Mouse (Mus musculus) limb, embryonic 10.5 days (tissue): ENCODE measurements at regions not wholly inside any gene's neighbourhood (a gene's known extent, or its start where the extent isn't known, plus 50 kb on each side); places are given as distances from the start of the nearest gene placed in this dataset.

ENCODE experiments used
- DNase-seq: peaks from one replicate; pipeline ENCODE4 v3.0.0-alpha.2; 2017; ENCODE audit warnings: low spot score
- H3K27ac ChIP-seq: fragments of 300-500 bp; sonication (generic); 2 replicates; pipeline ENCODE4 v1.5.1; 2016; ENCODE audit warnings: mild to moderate bottlenecking
- H3K27me3 ChIP-seq: fragments of 300-500 bp; sonication (generic); 2 replicates; pipeline ENCODE4 v1.6.1; 2016; ENCODE audit warnings: low read depth, mild to moderate bottlenecking; ENCODE audit not compliant: poor library complexity, severe bottlenecking
- H3K36me3 ChIP-seq: fragments of 300-500 bp; sonication (generic); 2 replicates; pipeline ENCODE4 v1.6.1; 2016; ENCODE audit warnings: mild to moderate bottlenecking, moderate library complexity
- H3K4me1 ChIP-seq: fragments of 300-500 bp; sonication (generic); 2 replicates; pipeline ENCODE4 v1.6.1; 2016
- H3K4me3 ChIP-seq: fragments of 300-500 bp; sonication (generic); 2 replicates; pipeline ENCODE4 v1.5.1; 2016; ENCODE audit warnings: mild to moderate bottlenecking, moderate library complexity
- H3K9me3 ChIP-seq: fragments of 300-500 bp; sonication (generic); replicated peaks from 2 replicates; pipeline ENCODE4 v1.6.1; 2016; ENCODE audit warnings: mild to moderate bottlenecking
- WGBS: fragments of 180-500 bp; shearing (Covaris S2); methylation state at CpG from one replicate; pipeline ENCODE4 v1.1.7; 2016; 5-methylcytosine and 5-hydroxymethylcytosine counted together

DNA sequence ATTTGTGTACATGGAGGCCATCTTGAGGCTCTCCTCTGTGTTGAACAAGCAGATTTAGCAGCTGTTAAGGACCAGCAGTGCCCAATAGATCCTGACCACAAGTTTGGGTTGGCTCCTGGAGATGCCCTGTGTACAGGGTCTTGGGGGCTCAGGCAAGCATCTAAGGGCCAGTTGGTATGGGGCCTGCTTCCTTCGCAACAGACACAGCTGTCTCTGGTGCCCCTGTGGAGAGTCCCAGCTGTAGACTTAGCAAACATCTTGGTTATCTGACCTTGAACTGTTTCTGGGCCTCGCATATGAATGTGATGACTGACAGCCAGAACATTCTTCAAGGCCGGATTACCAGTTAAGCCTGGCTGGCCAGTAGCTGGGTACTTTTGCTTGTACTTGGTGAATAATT lies 135.4 kb upstream of the Runx1 start:
- 86% methylated on average over 3 of the region's 3 CpGs for WGBS
- peaks cover 6% of the 10 kb centered on the region for H3K4me1 ChIP-seq
- DNase-seq, result no peak

DNA sequence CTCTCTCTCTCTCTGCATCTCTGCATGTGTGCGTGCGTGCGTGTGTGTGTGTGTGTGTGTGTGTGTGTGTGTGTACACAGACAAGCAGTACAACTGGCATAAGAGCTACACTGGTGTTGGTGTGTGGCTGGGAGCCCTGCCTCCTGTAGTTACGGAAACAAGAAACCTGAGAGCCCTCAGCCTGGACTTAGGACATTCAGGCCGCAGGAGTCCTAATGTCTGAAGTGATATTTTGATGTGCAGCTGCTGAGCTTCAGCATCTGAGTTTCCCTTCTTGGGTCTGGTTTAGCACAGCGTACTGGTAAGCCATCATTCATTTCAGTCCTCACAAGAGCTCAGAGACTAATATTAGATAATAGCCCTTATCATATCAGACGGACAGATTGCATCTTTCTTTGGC lies 134.8 kb upstream of the Runx1 start:
- Histone ChIP-seq H3K27ac (no peak overlapping the region), H3K4me1 (peaks cover 8% of the 10 kb centered on the region), H3K9me3 (no peaks in the 10 kb centered on the region), H3K27me3 (peaks cover 11% of the 10 kb centered on the region), H3K36me3 (no peaks in the 10 kb centered on the region), H3K4me3 (no peak overlapping the region)
- no peak for DNase-seq
- WGBS, result 85% methylated on average over 7 of the region's 7 CpGs

More for the DNA sequence above, 135.4 kb upstream of the Runx1 start:
- no peak overlapping the region for H3K4me3 ChIP-seq
- H3K36me3 ChIP-seq, result no peaks in the 10 kb centered on the region
- no peaks in the 10 kb centered on the region for H3K9me3 ChIP-seq
- H3K27me3 ChIP-seq, result peaks cover 11% of the 10 kb centered on the region
- no peak overlapping the region for H3K27ac ChIP-seq

DNA sequence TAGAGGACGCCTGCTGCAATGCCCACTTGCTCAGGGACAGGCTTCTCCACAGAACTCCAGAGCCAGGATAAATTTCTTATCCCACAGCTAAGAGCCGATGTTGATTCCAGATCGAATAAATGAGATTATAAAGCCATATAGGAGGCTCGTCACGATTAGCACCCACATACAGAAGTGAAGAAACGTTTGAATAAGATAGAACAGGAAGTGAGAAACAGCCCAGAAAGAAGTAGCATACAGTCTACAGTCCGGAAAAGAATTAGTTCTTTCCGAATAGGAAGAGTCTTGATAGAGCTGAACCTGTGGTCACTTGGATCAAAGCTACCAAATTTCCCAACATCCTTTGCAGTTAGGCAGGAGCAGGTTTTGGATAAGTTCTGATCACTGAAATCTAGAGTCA lies 133.0 kb upstream of the Runx1 start:
- Histone ChIP-seq H3K27ac (no peak overlapping the region), H3K4me1 (peaks cover 26% of the 10 kb centered on the region), H3K4me3 (no peak overlapping the region), H3K9me3 (no peaks in the 10 kb centered on the region), H3K27me3 (peaks cover 4% of the 10 kb centered on the region; the same call in 1 of the 2 replicates), H3K36me3 (no peaks in the 10 kb centered on the region)
- DNase-seq, result no peak
- 91% methylated on average over 8 of the region's 8 CpGs for WGBS

DNA sequence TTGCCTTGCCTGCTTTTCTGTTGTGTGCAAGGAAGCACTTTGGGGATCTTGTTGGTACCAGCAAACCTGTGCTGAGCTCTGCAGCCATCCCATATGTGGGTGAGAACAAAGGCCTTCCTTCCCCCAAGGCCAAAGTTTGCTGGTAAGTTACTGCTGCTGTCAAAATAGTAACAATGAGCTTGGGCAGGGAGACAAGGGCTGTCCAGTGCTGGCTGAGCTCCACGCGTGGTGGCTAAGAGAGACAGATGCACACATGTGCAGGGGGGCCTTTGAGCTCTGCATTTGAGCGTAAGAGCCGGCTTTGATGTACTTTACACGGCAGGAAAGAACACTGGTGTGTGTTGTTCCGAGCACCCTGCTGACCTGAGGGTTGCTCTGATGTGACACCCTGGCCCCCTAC lies 132.2 kb upstream of the Runx1 start:
- Histone ChIP-seq H3K4me1 (peaks cover 34% of the 10 kb centered on the region), H3K27ac (peak overlapping the region; percentile 6; the same call in 1 of the 2 replicates), H3K9me3 (no peaks in the 10 kb centered on the region), H3K36me3 (no peaks in the 10 kb centered on the region), H3K27me3 (peaks cover 4% of the 10 kb centered on the region; the same call in 1 of the 2 replicates), H3K4me3 (no peak overlapping the region)
- no peak for DNase-seq
- 77% methylated on average over 6 of the region's 6 CpGs for WGBS

DNA sequence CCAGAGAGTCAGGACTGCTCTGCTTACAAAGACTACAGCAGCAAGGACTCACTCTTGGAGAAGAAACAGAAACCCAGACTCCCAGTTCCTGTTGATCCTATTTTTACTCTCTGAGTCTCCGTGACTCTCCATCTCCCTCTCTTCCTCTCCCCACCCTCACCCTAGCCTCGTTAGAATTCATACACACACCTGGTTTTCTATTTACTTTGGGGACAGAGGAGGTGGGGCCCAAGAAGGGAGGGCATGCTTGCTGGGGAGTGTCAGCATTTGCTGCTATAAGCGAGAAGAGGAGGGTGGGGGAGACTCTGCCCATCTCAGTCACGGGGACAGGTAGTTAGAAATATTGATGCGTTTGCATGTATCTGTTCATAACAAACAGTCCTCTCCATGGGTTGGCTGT lies 129.6 kb upstream of the Runx1 start:
- no peak overlapping the region for H3K4me3 ChIP-seq
- no peaks in the 10 kb centered on the region for H3K9me3 ChIP-seq
- no peaks in the 10 kb centered on the region for H3K36me3 ChIP-seq
- 56% methylated on average over 5 of the region's 5 CpGs for WGBS
- H3K4me1 ChIP-seq, result peaks cover 39% of the 10 kb centered on the region
- DNase-seq, result no peak
- H3K27ac ChIP-seq, result no peak overlapping the region
- H3K27me3 ChIP-seq, result no peaks in the 10 kb centered on the region

DNA sequence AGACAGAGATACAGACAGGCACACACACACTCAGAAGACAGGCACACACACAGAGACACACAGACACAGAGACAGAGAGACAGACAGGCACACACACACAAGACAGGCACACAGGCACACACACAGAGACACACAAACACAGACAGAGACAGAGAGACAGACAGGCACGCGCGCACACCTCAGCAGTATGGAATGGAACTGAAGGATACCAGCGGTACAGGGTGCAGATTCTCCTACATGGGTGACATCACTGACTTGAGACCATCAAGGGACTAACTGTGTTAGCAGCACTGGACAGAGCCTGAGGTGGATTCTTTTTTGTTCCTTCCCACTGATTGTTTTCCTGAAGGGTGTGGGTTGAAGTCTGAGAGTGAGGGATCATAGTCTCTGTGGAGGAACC lies 129.1 kb upstream of the Runx1 start:
- peak overlapping the region; percentile 80 for H3K27ac ChIP-seq
- 96% methylated on average over 4 of the region's 4 CpGs for WGBS

DNA sequence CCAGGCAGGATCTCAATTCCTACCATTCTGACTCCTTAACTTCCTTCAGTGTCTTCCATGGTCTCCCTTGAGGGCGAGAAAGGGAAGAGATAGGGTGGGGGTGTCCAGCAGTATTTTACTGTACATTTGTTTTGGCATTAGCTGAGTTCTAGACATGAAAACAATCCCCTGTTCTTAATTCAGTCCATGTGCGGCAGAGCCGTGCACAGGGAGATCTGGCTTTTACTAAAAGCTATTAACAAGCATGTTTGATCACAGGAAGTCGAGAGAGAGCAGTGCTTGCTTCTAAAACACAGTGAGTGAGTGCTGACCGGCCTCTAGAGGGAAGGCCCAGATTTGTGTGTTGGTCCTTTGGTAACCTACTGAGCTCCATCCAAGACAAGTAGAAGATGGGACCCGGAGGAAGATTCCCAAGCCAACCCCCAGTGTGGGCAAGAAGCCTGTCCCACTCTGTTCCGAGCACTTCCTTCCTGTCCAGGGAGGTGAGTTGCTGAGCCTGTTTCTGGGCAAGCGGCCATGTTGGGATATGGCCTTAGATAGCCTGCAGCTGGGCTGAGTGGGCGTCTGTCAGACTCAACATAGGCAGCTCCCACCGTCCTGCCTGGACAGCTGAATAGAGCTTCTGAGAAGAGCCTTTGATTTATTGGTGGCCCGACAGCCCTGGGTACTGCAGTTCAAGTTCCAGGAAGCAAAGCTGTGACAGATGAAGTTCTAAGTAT lies 128.1 kb upstream of the Runx1 start:
- peak; percentile 55 for DNase-seq
- H3K4me1 ChIP-seq, result peaks cover 39% of the 10 kb centered on the region
- no peaks in the 10 kb centered on the region for H3K36me3 ChIP-seq
- 48% methylated on average over 11 of the region's 11 CpGs for WGBS
- no peak overlapping the region for H3K4me3 ChIP-seq
- peak overlapping the region; percentile 80 for H3K27ac ChIP-seq
- H3K27me3 ChIP-seq, result no peaks in the 10 kb centered on the region
- no peaks in the 10 kb centered on the region for H3K9me3 ChIP-seq

More for the DNA sequence above, 129.1 kb upstream of the Runx1 start:
- H3K4me1 ChIP-seq, result peaks cover 39% of the 10 kb centered on the region
- no peak overlapping the region for H3K4me3 ChIP-seq
- H3K36me3 ChIP-seq, result no peaks in the 10 kb centered on the region
- no peak for DNase-seq
- no peaks in the 10 kb centered on the region for H3K9me3 ChIP-seq
- H3K27me3 ChIP-seq, result no peaks in the 10 kb centered on the region

DNA sequence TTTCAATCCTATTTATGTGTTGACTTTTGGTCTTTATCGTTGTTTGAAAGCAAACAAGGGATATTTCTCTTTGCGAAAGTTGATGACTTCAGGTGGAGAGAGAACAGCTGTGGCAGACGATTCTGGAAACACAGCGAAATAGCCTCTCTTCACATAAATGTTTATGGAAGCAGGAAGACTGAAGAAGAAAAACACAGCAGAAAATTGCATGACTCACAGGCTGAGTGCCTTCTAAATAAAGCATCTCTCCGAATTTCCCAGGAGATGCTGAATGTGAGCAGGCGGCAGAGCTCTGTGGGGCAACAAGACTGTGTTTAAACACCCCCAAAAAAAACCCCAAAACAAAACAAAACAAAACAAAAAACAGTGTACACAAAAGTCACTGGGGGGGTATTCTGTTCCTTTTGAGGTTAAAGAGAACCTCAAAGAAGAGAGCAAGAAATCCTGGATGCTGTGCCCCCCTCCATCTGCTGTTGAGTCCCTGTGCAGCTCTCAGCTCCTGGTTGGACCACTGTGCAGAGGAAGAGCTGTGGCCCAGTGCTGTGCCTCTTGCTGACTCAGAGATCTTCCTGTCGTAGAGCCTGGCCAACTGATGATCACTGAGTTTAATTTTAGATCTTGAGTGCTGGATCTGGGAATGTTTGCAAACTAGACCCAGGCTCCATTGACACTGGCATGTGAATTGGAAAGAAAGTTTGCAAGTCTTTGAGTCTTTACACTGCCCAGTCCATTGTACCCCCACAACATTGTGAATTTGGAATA lies 126.6 kb upstream of the Runx1 start:
- H3K9me3 ChIP-seq, result no peaks in the 10 kb centered on the region
- DNase-seq, result no peak
- no peak overlapping the region for H3K4me3 ChIP-seq
- no peaks in the 10 kb centered on the region for H3K36me3 ChIP-seq
- H3K27me3 ChIP-seq, result no peaks in the 10 kb centered on the region
- WGBS, result 82% methylated on average over 7 of the region's 7 CpGs
- peaks cover 32% of the 10 kb centered on the region for H3K4me1 ChIP-seq
- peak overlapping the region; percentile 27; the same call in 1 of the 2 replicates for H3K27ac ChIP-seq

DNA sequence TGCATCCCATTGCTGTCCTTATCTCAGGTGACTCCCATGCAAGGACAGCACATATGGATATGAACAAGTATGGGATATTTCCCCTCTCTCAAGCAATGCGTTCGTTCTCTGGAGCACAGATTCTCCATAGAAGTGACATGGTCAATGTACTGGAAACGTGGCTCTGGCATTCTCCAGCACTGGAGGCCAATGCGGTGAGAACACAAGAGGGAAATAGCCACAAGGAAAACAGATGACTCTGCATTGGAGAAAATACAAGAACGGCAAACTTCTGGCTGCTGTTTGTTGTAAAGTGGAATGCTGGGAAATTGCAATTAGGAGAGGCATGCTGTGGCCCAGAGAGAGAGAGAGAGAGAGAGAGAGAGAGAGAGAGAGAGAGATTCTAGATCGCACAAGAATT lies 125.6 kb upstream of the Runx1 start:
- no peak overlapping the region for H3K27ac ChIP-seq
- H3K9me3 ChIP-seq, result no peaks in the 10 kb centered on the region
- 86% methylated on average over 6 of the region's 6 CpGs for WGBS

DNA sequence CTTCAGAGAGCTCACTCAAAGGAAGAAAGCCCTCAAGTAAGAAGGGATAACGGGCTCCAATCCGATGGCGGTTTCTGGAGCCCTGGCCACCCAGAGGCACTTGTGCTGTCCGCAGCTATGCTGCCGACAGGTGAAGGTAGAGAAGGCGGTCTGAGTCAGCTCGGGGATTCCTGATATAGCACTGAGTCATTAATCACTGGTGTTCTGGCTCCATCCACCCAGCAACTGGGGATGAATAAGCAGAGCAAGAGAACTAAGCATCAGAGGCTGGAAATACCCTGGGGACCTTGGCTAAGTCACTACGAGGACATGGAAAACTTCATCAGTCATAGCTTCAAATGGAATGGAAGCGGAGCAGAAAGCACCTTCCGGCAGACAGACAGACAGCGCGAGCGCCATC lies 122.5 kb upstream of the Runx1 start:
- Histone ChIP-seq H3K36me3 (no peaks in the 10 kb centered on the region), H3K9me3 (no peaks in the 10 kb centered on the region), H3K4me1 (peaks cover 8% of the 10 kb centered on the region), H3K4me3 (no peak overlapping the region), H3K27me3 (no peaks in the 10 kb centered on the region), H3K27ac (no peak overlapping the region)
- no peak for DNase-seq
- 94% methylated on average over 13 of the region's 13 CpGs for WGBS

More for the DNA sequence above, 125.6 kb upstream of the Runx1 start:
- no peaks in the 10 kb centered on the region for H3K36me3 ChIP-seq
- peaks cover 32% of the 10 kb centered on the region for H3K4me1 ChIP-seq
- no peak overlapping the region for H3K4me3 ChIP-seq
- DNase-seq, result no peak
- H3K27me3 ChIP-seq, result no peaks in the 10 kb centered on the region

DNA sequence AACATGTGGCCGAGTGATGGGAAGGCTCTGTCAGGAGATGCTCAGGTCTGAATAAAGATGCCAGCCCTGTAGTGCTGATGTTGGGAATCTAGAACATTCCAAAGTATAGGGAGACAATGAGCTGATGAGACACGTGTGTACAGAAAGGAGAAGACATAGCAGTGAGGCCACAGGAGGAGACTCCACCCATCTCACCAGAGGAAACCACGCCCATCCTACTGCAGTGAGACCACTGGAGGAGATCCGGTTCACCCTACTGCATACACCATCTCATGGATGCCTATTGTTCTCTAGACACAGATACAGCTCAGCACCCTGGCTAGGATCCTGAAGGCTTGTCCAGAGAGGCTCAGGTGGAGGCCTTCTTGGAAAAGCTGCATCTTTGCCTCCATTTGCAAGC lies 120.6 kb upstream of the Runx1 start:
- Histone ChIP-seq H3K36me3 (no peaks in the 10 kb centered on the region), H3K9me3 (no peaks in the 10 kb centered on the region), H3K4me3 (no peak overlapping the region), H3K27ac (no peak overlapping the region), H3K4me1 (no peaks in the 10 kb centered on the region), H3K27me3 (no peaks in the 10 kb centered on the region; the same call in 1 of the 2 replicates)
- DNase-seq, result no peak
- WGBS, result 92% methylated on average over 4 of the region's 4 CpGs

DNA sequence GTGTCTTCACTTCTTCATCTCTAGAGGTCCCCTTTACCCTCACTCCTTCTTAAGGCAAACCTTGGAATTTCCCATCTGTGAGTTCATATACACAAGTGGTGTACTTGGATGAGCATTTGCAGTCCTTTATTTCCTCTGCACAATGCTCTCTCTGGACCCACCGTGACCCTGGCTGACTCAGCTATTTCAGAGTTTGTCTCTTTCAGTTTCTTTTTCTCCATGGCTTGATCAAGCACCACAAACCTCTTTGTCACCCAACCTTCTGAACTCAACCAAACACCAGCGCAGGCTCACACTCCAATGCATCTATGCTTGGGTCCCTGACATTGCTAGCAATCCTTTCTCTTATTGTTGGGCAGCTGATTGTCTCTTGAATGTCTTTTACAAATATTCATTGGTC lies 118.0 kb upstream of the Runx1 start:
- Histone ChIP-seq H3K4me3 (no peak overlapping the region), H3K27me3 (peaks cover 8% of the 10 kb centered on the region), H3K36me3 (no peaks in the 10 kb centered on the region), H3K9me3 (no peaks in the 10 kb centered on the region), H3K4me1 (peaks cover 12% of the 10 kb centered on the region), H3K27ac (no peak overlapping the region)
- 89% methylated on average over 2 of the region's 2 CpGs for WGBS
- DNase-seq, result no peak

DNA sequence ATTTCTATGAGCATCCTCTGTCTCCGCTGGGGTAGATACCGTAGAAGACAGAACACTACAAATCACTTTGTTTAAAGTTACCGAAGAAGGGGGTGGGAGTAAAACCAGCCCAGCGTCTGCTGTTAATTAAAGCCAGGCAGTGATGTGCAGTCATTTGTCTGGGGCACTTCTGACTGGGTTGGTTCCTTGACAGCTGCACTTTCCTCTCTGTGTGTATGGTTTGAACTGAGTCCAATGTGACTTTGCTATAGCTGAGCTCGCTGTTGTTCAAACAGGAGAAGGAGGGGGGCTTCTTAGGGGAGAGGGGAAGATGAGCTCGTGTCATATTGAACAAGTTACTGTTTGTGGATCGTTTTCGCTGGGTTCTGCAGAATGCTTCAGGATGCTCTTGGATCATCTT lies 113.7 kb upstream of the Runx1 start:
- DNase-seq, result peak; percentile 60
- Histone ChIP-seq H3K4me3 (peak overlapping the region; percentile 8), H3K27me3 (peaks cover 17% of the 10 kb centered on the region), H3K9me3 (no peaks in the 10 kb centered on the region), H3K36me3 (no peaks in the 10 kb centered on the region), H3K4me1 (peaks cover 13% of the 10 kb centered on the region), H3K27ac (no peak overlapping the region; the same call in 1 of the 2 replicates)
- 18% methylated on average over 8 of the region's 8 CpGs for WGBS
